Mouse (Mus musculus) bone marrow, adult 2 months (tissue): Measurements from ENCODE around the gene Mturn. TPM values are rescaled to one million over a fixed set of nuclear protein-coding genes. Genes with fewer than 3 reads are reported as not detected.

Experiments
- H3K27ac ChIP-seq: fragments of 200-500 bp; 2 replicates; pipeline ENCODE4 v1.5.1; 2012; ENCODE audit warnings: low read depth, mild to moderate bottlenecking, control low read depth, inconsistent platforms, low read length; ENCODE audit not compliant: control insufficient read depth, poor library complexity, insufficient read depth
- H3K4me1 ChIP-seq: fragments of 200-500 bp; 2 replicates; pipeline ENCODE4 v1.6.1; 2011; ENCODE audit warnings: low read length; ENCODE audit not compliant: control insufficient read depth, insufficient read depth
- H3K4me3 ChIP-seq: fragments of 200-500 bp; replicated peaks from 2 replicates; pipeline ENCODE3; 2011; ENCODE audit warnings: mild to moderate bottlenecking, low read depth, low read length, control low read depth; ENCODE audit not compliant: control insufficient read depth
- CTCF ChIP-seq: fragments of 200-500 bp; IDR thresholded peaks from 2 replicates; pipeline ENCODE4 v1.5.1; 2011; ENCODE audit warnings: low read length, control low read depth; ENCODE audit not compliant: control insufficient read depth, insufficient read depth
- POLR2A ChIP-seq: fragments of 200-500 bp; IDR thresholded peaks from 2 replicates; pipeline ENCODE4 v1.6.1; 2011; ENCODE audit warnings: low read depth, mild to moderate bottlenecking, control low read depth, low read length, borderline replicate concordance; ENCODE audit not compliant: control insufficient read depth
- WGBS: fragments of 180-500 bp; shearing (Covaris S2); methylation state at CpG from one replicate; pipeline ENCODE4 v1.1.7; 2018; 5-methylcytosine and 5-hydroxymethylcytosine counted together
- polyA plus RNA-seq: library from polyadenylated mRNA; stranded (reverse); fragments of >200 nt; gene quantifications from 2 replicates; pipeline ENCODE4 v1.2.4, GENCODE M21; 2011; ENCODE audit warnings: low replicate concordance; ENCODE audit not compliant: missing spikeins, insufficient read depth, insufficient read length

Gene Mturn
- polyA plus RNA-seq, 1 experiment = 4.6 TPM

DNA sequence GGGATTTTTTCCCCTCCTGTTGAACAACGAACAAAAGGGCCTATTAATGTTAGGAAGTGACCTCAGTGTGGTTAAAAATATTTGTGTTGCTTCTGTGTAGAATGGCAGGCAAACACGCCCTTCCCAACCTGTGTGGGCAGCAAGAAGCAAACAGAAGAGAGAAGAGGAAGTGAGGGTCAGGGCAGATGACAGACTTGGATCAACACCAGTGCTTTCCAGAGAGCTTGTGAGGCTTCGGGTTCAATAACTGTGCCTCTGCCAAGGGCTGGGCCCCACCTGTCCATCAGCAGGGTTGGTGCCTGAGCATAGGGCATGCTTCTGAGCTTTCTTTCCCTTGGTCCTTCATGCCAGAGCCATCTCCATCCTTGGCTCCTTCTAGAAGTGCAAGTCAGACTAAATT, 70.7 kb downstream of the Mturn start:
- peaks cover 3% of the 10 kb centered on the region for H3K4me1 ChIP-seq
- no peak for TF ChIP-seq POLR2A
- TF ChIP-seq CTCF = no peak
- no peak overlapping the region for H3K4me3 ChIP-seq
- WGBS = 10% methylated on average over 3 of the region's 3 CpGs
- peak overlapping the region; percentile 64 for H3K27ac ChIP-seq

Other genes starting within 250 kb of the Mturn start
- 1.0 and 1.3 TPM in 2 replicates for gene Scrn1, start 115.1 kb upstream of the Mturn start, polyA plus RNA-seq
- gene Plekha8, start 86.5 kb upstream of the Mturn start, polyA plus RNA-seq = 0.93 and 2.0 TPM in 2 replicates
- 1.8 TPM in 1 of 2 replicates, not detected in the other for gene Fkbp14, start 84.3 kb upstream of the Mturn start, polyA plus RNA-seq
- 10.4 and 10.6 TPM in 2 replicates for gene Znrf2, start 135.3 kb downstream of the Mturn start, polyA plus RNA-seq